Mouse (Mus musculus) ES-Bruce4 (cell line): ENCODE measurements around the gene Tsr1. TPM values are rescaled to one million over a fixed set of nuclear protein-coding genes. Genes with fewer than 3 reads are reported as not detected.
A peak's percentile ranks its signal among the peaks of the same experiment; 100 is the strongest.

ENCODE experiments used
- H3K27ac ChIP-seq: 2 replicates; pipeline ENCODE4 v1.5.1; 2012; ENCODE audit warnings: low read length, inconsistent platforms; ENCODE audit not compliant: insufficient read depth
- H3K27me3 ChIP-seq: 2 replicates; pipeline ENCODE4 v1.6.1; 2012; ENCODE audit warnings: mild to moderate bottlenecking, low read length, inconsistent platforms; ENCODE audit not compliant: control insufficient read depth, poor library complexity, insufficient read depth, severe bottlenecking
- H3K36me3 ChIP-seq: 2 replicates; pipeline ENCODE4 v1.6.1; 2012; ENCODE audit warnings: inconsistent platforms, mild to moderate bottlenecking, low read length, moderate library complexity; ENCODE audit not compliant: control insufficient read depth, poor library complexity, insufficient read depth, severe bottlenecking
- H3K4me1 ChIP-seq: one replicate; pipeline ENCODE4 v1.8.1; 2011; ENCODE audit warnings: low read length; ENCODE audit not compliant: control insufficient read depth, insufficient read depth
- H3K4me3 ChIP-seq: 2 replicates; pipeline ENCODE4 v1.5.1; 2011; ENCODE audit warnings: low read depth, mild to moderate bottlenecking, low read length
- H3K9ac ChIP-seq: 2 replicates; pipeline ENCODE4 v1.6.1; 2012; ENCODE audit warnings: low read depth, mild to moderate bottlenecking, inconsistent platforms; ENCODE audit not compliant: poor library complexity, severe bottlenecking
- H3K9me3 ChIP-seq: replicated peaks from 2 replicates; pipeline ENCODE4 v1.6.1; 2012; ENCODE audit warnings: mild to moderate bottlenecking, low read length, inconsistent platforms; ENCODE audit not compliant: control insufficient read depth, poor library complexity, insufficient read depth, severe bottlenecking
- CTCF ChIP-seq: IDR thresholded peaks from one replicate; pipeline ENCODE4 v1.8.1; 2011; ENCODE audit warnings: low read depth, low read length
- EP300 ChIP-seq: IDR thresholded peaks from 2 replicates; pipeline ENCODE4 v1.6.1; 2011; ENCODE audit warnings: low read depth, low read length; ENCODE audit not compliant: insufficient read depth
- POLR2A ChIP-seq: IDR thresholded peaks from one replicate; pipeline ENCODE4 v1.8.1; 2011; ENCODE audit warnings: low read length; ENCODE audit not compliant: insufficient read depth
- polyA plus RNA-seq: library from polyadenylated mRNA; stranded (reverse); fragments of >200 nt; gene quantifications from 2 replicates; pipeline ENCODE4 v1.2.4, GENCODE M21; 2011; ENCODE audit warnings: low read depth; ENCODE audit not compliant: missing spikeins, insufficient read depth, insufficient read length

Tsr1 gene
- polyA plus RNA-seq, 1 experiment = 105 TPM

- H3K9me3 ChIP-seq = no peaks in the 10 kb centered on the region
- peak within 1 kb of the TSS; percentile 75 for H3K9ac ChIP-seq
- no peaks in the 10 kb centered on the region for H3K27me3 ChIP-seq
- H3K4me1 ChIP-seq = no peaks in the 10 kb centered on the region
- H3K36me3 ChIP-seq = no peaks in the 10 kb centered on the region
- H3K4me3 ChIP-seq = peak within 1 kb of the TSS; percentile 79
- peak within 1 kb of the TSS; percentile 52 for H3K27ac ChIP-seq
- peak; percentile 44; the same call in 1 of the 2 replicates for TF ChIP-seq EP300
- TF ChIP-seq CTCF = no peak
These were observed 27.9 kb downstream of the Tsr1 start, which contains the start of the genes Smg6 and Srr for GRCm38 (mm10) chr11:74925577-74926387. Gene Smg6 (plus strand): TSS chr11:74925823. Gene Srr (minus strand): TSS chr11:74925948.

- H3K4me3 ChIP-seq = peak overlapping the region; percentile 79
- H3K36me3 ChIP-seq = no peaks in the 10 kb centered on the region
- H3K9me3 ChIP-seq = no peaks in the 10 kb centered on the region
- peak overlapping the region; percentile 75 for H3K9ac ChIP-seq
- peak overlapping the region; percentile 52 for H3K27ac ChIP-seq
- no peak for TF ChIP-seq POLR2A
- TF ChIP-seq EP300 = no peak
- no peak for TF ChIP-seq CTCF
- H3K27me3 ChIP-seq = no peaks in the 10 kb centered on the region
- no peaks in the 10 kb centered on the region for H3K4me1 ChIP-seq
These were observed 28.6 kb downstream of the Tsr1 start for GRCm38 (mm10) chr11:74926388-74927005.

- no peak overlapping the region for H3K9ac ChIP-seq
- no peaks in the 10 kb centered on the region for H3K27me3 ChIP-seq
- H3K4me1 ChIP-seq = no peaks in the 10 kb centered on the region
- no peaks in the 10 kb centered on the region for H3K9me3 ChIP-seq
- H3K4me3 ChIP-seq = no peak overlapping the region
- TF ChIP-seq EP300 (no peak), POLR2A (no peak), CTCF (no peak)
- H3K27ac ChIP-seq = no peak overlapping the region
- 0 out of 2 replicates have a peak, but pooled peaks cover 2% of the 10 kb centered on the region for H3K36me3 ChIP-seq
These were observed 29.4 kb downstream of the Tsr1 start for GRCm38 (mm10) chr11:74927236-74927725.

GRCm38 (mm10) chr11:74929111-74929510 is 31.2 kb downstream of the Tsr1 start:
- H3K36me3 ChIP-seq = peaks cover 13% of the 10 kb centered on the region
- H3K4me3 ChIP-seq = no peak overlapping the region
- no peaks in the 10 kb centered on the region for H3K27me3 ChIP-seq
- no peak overlapping the region for H3K9ac ChIP-seq
- H3K4me1 ChIP-seq = no peaks in the 10 kb centered on the region
- no peaks in the 10 kb centered on the region for H3K9me3 ChIP-seq
- no peak for TF ChIP-seq POLR2A
- TF ChIP-seq CTCF = no peak
- TF ChIP-seq EP300 = no peak
- H3K27ac ChIP-seq = no peak overlapping the region

GRCm38 (mm10) chr11:74930391-74930790 is 32.5 kb downstream of the Tsr1 start:
- Histone ChIP-seq H3K27me3 (no peaks in the 10 kb centered on the region), H3K36me3 (peaks cover 20% of the 10 kb centered on the region), H3K4me1 (no peaks in the 10 kb centered on the region), H3K9me3 (no peaks in the 10 kb centered on the region), H3K9ac (no peak overlapping the region), H3K4me3 (no peak overlapping the region), H3K27ac (no peak overlapping the region)
- TF ChIP-seq EP300 (no peak), CTCF (no peak), POLR2A (no peak)

GRCm38 (mm10) chr11:74946348-74946747 is 48.5 kb downstream of the Tsr1 start:
- Histone ChIP-seq H3K9ac (no peak overlapping the region), H3K9me3 (no peaks in the 10 kb centered on the region), H3K27ac (no peak overlapping the region), H3K27me3 (no peaks in the 10 kb centered on the region), H3K4me1 (no peaks in the 10 kb centered on the region), H3K36me3 (peaks cover 12% of the 10 kb centered on the region), H3K4me3 (no peak overlapping the region)
- TF ChIP-seq POLR2A (no peak), CTCF (no peak), EP300 (no peak)
